Mouse (Mus musculus) monocyte, adult 59 days (primary cell): Measurements from ENCODE around the gene Mccc1. TPM values are rescaled to one million over a fixed set of nuclear protein-coding genes. Genes with fewer than 3 reads are reported as not detected.

Experiments used
- total RNA-seq, 2 experiments: library from RNA; stranded (reverse); gene quantifications; one replicate each; pipeline ENCODE4 v1.2.4; 2023

Mccc1 gene
- total RNA-seq = 10 to 100 TPM; 11.9 to 16.2 TPM

GRCm38 (mm10) chr3:36000275-36001239, at the start of gene Mccc1:
Mccc1 (minus strand) TSS chr3:36000678.

DNA sequence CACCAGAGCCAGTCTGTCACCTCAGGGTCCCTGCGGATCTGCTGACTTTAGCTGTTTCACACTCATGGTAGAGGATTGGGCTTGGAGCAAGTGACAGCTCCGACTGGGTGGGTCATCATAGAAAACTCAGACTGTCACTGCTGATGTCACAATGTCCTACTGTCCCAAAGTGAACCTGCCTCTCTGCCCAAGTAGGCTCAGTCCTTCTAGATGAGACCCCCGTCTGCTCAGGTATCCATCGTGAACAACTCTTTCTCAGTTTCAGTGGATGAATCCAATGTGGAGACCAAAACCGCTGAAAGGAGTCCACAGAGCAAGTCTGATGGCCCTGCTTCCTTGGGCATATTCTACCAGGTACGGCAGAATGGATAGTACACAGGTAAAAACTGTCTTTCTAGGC, 63.1 kb downstream of the Mccc1 start, which contains the start of gene Dcun1d1:
Gene Dcun1d1, minus strand, starts transcription at position 101 of the 400 bp plus-strand sequence.

Other genes with a start within 250 kb of the Mccc1 start
- gene Atp11b, start 246.6 kb downstream of the Mccc1 start, total RNA-seq = 10 to 100 TPM; 91.0 to 97.4 TPM
- 10 to 100 TPM; 91.0 to 92.8 TPM for gene Dcun1d1, start 63.2 kb downstream of the Mccc1 start, total RNA-seq
- gene Ccdc144b, start 52.9 kb upstream of the Mccc1 start, total RNA-seq = not detected
- 10 to 100 TPM; 22.5 to 26.1 TPM for gene Acad9, start 65.3 kb upstream of the Mccc1 start, total RNA-seq
- 1 to 10 TPM; 2.6 to 3.0 TPM for gene D3Ertd254e, start 150.3 kb upstream of the Mccc1 start, total RNA-seq
- not detected for gene Qrfpr, start 221.6 kb upstream of the Mccc1 start, total RNA-seq